20 mouse cellular contexts compared by ENCODE assay signal in the genomic region with DNA sequence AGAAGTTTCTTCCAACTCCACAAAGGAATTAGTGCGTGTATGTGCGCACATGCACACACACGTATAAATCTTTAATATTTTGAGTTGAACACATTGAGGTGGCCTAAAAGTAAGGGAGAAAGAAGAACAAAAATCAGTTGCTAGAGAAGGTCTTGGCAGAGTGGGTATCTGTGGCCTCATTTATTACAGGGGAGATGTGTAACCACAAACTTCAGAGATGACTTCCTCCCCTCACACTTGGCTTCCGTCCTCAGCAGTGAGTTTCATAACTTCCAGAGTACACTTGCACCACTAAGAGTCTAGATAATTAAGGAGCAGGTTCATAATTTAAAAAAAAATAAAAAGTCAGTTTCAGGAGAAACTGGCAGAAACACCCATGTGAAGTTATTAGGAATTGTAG.
DNase-seq lines count a peak whose midpoint lies in the region; ATAC-seq and TF ChIP-seq lines count a peak whose summit lies in the region.
"Had no signal": no experiment of that assay in that cellular context is flagged by ENCODE, and none has a peak within 500 bp of the region (broad histone marks: within the 10 kb centered on the region; RNA-seq: fewer than 3 reads in every experiment).

No protein-coding gene starts in this region.

- TF ChIP-seq CTCF in CH12.LX (conservative IDR thresholded peaks at IDR 0.05 in 1 of 2, IDR thresholded peaks at IDR 0.05 in 1 of 2; ENCODE audit: low read depth in 2 of 2, low read length in 2 of 2), result no peak
- TF ChIP-seq CTCF in forebrain, postnatal 0 days (IDR thresholded peaks at IDR 0.05; ENCODE audit: low read depth), result no peak

- H3K36me3 ChIP-seq in CH12.LX (replicated peaks in 1 of 2; ENCODE audit: control insufficient read depth in 1 of 2, insufficient read depth in 1 of 2, low read length in 1 of 2), result peaks cover 0 to 11% of the 10 kb centered on the region in 2 experiments
- H3K36me3 ChIP-seq in splenic B cell, adult 2 months (ENCODE audit: control insufficient read depth, insufficient read depth, low read length, poor library complexity, severe bottlenecking), result no peaks in the 10 kb centered on the region
- no peaks in the 10 kb centered on the region for H3K36me3 ChIP-seq in forebrain, postnatal 0 days (ENCODE audit: insufficient read depth)

- H3K4me1 ChIP-seq in CH12.LX (ENCODE audit: control insufficient read depth in 1 of 2, insufficient read depth in 2 of 2), result peaks cover 0 to 8% of the 10 kb centered on the region in 2 experiments; a peak in 1 of 4 replicates
- no peaks in the 10 kb centered on the region for H3K4me1 ChIP-seq in forebrain, postnatal 0 days (ENCODE audit: insufficient read depth)
- H3K4me1 ChIP-seq: forebrain, embryonic 10.5 days; midbrain, embryonic 10.5 days had no signal

- peak; percentile 27 for DNase-seq in CD4-positive helper T cell, adult 2 months (ENCODE audit: low read depth, low spot score)
- DNase-seq in CH12.LX (ENCODE audit: extremely low read depth), result peak; percentile 34
- DNase-seq in splenic B cell, adult 2 months (ENCODE audit: low read depth, low spot score), result peak; percentile 29
- DNase-seq in urinary bladder, postnatal 14 days (ENCODE audit: low spot score), result no peak
- DNase-seq in layer of hippocampus, adult 11-12 months (ENCODE audit: low spot score), result no peak
- no peak for DNase-seq in forebrain, postnatal 0 days
- DNase-seq: adrenal gland, postnatal 14 days; cerebellum, adult 18-20 months; cerebellum, postnatal 25 days; gastrocnemius, postnatal 10 days; kidney, adult 2 months; kidney, postnatal 10 days; left cerebral cortex, postnatal 4 days; liver; liver, postnatal 0 days; lung, postnatal 14 days had no signal

- TF ChIP-seq RAD21 in CH12.LX (IDR thresholded peaks at IDR 0.05; ENCODE audit: low read depth, low read length), result no peak

- no peak for TF ChIP-seq EP300 in CH12.LX (IDR thresholded peaks at IDR 0.05; ENCODE audit: low read length)

- H3K79me2 ChIP-seq in CH12.LX (replicated peaks; ENCODE audit: control insufficient read depth, extremely low read depth, insufficient read depth, poor library complexity, severe bottlenecking), result no peaks in the 10 kb centered on the region

- in situ Hi-C loops in CH12.LX (cut with MboI; ENCODE audit: low pct_ligation_motif_present, low pct_unique_long_range_greater_than_20kb, low sequenced_read_pairs), result loop anchor here (25.0 kb wide), 1 partner anchor 241 kb away; no protein-coding TSS in a partner anchor

- H3K9ac ChIP-seq in CH12.LX (ENCODE audit: insufficient read depth, low read depth), result no peak overlapping the region
- H3K9ac ChIP-seq in forebrain, postnatal 0 days, result no peak overlapping the region
- H3K9ac ChIP-seq: liver, postnatal 0 days had no signal

- dilution Hi-C loops in CH12.LX (cut with MboI; ENCODE audit: extremely low pct_ligation_motif_present, extremely low pct_unique_long_range_greater_than_20kb, low sequenced_read_pairs), result no loop called here

- 93% methylated on average over 4 of the region's 4 CpGs for WGBS in forebrain, postnatal 0 days

- no peak overlapping the region for H3K4me3 ChIP-seq in CH12.LX (replicated peaks in 1 of 3; ENCODE audit: low read depth in 2 of 3, low read length in 2 of 3, poor library complexity in 1 of 3)
- H3K4me3 ChIP-seq in forebrain, postnatal 0 days (ENCODE audit: low read depth, low read length), result no peak overlapping the region
- H3K4me3 ChIP-seq: forebrain, embryonic 10.5 days; left cerebral cortex, adult 2 months; midbrain, embryonic 10.5 days had no signal

- ATAC-seq in hematopoietic stem cell, adult 5-6 weeks (replicated peaks in 1 of 2; ENCODE audit: insufficient read depth in 1 of 2, low FRiP score in 2 of 2, low TSS enrichment in 1 of 2, low read depth in 1 of 2, poor library complexity in 2 of 2, severe bottlenecking in 2 of 2), result peak; percentile 84 to 85
- no peak for ATAC-seq in forebrain, postnatal 0 days
- ATAC-seq: liver, postnatal 0 days had no signal

- TF ChIP-seq POLR2A in CH12.LX (IDR thresholded peaks at IDR 0.05; ENCODE audit: low read depth, low read length), result no peak

- H3K27me3 ChIP-seq in CH12.LX (replicated peaks), result no peaks in the 10 kb centered on the region
- no peaks in the 10 kb centered on the region for H3K27me3 ChIP-seq in splenic B cell, adult 2 months (ENCODE audit: control insufficient read depth, insufficient read depth, low read length, poor library complexity, severe bottlenecking)
- no peaks in the 10 kb centered on the region for H3K27me3 ChIP-seq in forebrain, postnatal 0 days (ENCODE audit: insufficient read depth, low read length)

- no peak overlapping the region for H3K27ac ChIP-seq in CH12.LX (ENCODE audit: insufficient read depth, low read depth)
- H3K27ac ChIP-seq in forebrain, postnatal 0 days (ENCODE audit: low read depth, low read length), result no peak overlapping the region
- H3K27ac ChIP-seq: forebrain, embryonic 10.5 days; left cerebral cortex, adult 2 months; midbrain, embryonic 10.5 days had no signal

- no peaks in the 10 kb centered on the region for H3K9me3 ChIP-seq in CH12.LX (replicated peaks; ENCODE audit: low read length)
- H3K9me3 ChIP-seq in forebrain, postnatal 0 days (ENCODE audit: low read length), result no peaks in the 10 kb centered on the region
- H3K9me3 ChIP-seq: forebrain, embryonic 10.5 days; midbrain, embryonic 10.5 days had no signal

- H3K4me2 ChIP-seq in CH12.LX (ENCODE audit: insufficient read depth, low read depth, poor library complexity, severe bottlenecking), result no peak overlapping the region
- H3K4me2 ChIP-seq in forebrain, postnatal 0 days (ENCODE audit: low read depth), result no peak overlapping the region

TF ChIP-seq in CH12.LX, 34 proteins besides CTCF, POLR2A, EP300 and RAD21:
- peak; percentile 52; the same call in 1 of the 2 replicates for TF ChIP-seq IRF4 (IDR thresholded peaks at IDR 0.05; ENCODE audit: low read depth, low read length)
- no peak for TF ChIP-seq NRF1 (IDR thresholded peaks at IDR 0.05; ENCODE audit: low read depth, low read length)
- peak; percentile 24; the same call in 1 of the 2 replicates for TF ChIP-seq JUN (IDR thresholded peaks at IDR 0.05; ENCODE audit: insufficient read depth, low read depth, low read length)
- TF ChIP-seq POLR2AphosphoS2 (IDR thresholded peaks at IDR 0.05; ENCODE audit: low read depth, low read length), result no peak
- no peak for TF ChIP-seq ELF1 (IDR thresholded peaks at IDR 0.05; ENCODE audit: low read depth, low read length)
- TF ChIP-seq JUND (conservative IDR thresholded peaks at IDR 0.05; ENCODE audit: low read depth, low read length), result no peak; the same call in 1 of the 2 replicates
- TF ChIP-seq KAT2A (IDR thresholded peaks at IDR 0.05; ENCODE audit: insufficient replicate concordance, low read length), result no peak
- no peak for TF ChIP-seq ETS1 (conservative IDR thresholded peaks at IDR 0.05; ENCODE audit: low read depth, low read length)
- no peak for TF ChIP-seq MEF2A (IDR thresholded peaks at IDR 0.05; ENCODE audit: borderline replicate concordance, low read depth, low read length)
- no peak for TF ChIP-seq MAZ (IDR thresholded peaks at IDR 0.05; ENCODE audit: low read depth, low read length)
TF ChIP-seq in CH12.LX: peak in this region for 2.

Comparison
In these comparisons a context has a peak if more than half of its experiments do, and no peak if none do; other contexts are left out.
1. DNase-seq: peak in CD4-positive helper T cell, adult 2 months (single experiment), CH12.LX (single experiment) and splenic B cell, adult 2 months (single experiment); none in urinary bladder, postnatal 14 days (single experiment), layer of hippocampus, adult 11-12 months (single experiment) and forebrain, postnatal 0 days (single experiment).